Mouse (Mus musculus): ENCODE data around the gene Zdhhc25.
A peak's percentile ranks its signal among the peaks of the same experiment; 100 is the strongest.

The Zdhhc25 gene

GRCm38 (mm10) chr15:88628801-88629356 is 28.8 kb downstream of the Zdhhc25 start:
- no peak for DNase-seq (ENCODE audit: low read depth, low spot score)

- DNase-seq (ENCODE audit: low read depth, low spot score): no peak
Observed at GRCm38 (mm10) chr15:88635205-88635604, 35.1 kb downstream of the Zdhhc25 start.

- peak; percentile 16 for DNase-seq (ENCODE audit: low read depth, low spot score)
Observed at GRCm38 (mm10) chr15:88651019-88651418, 50.9 kb downstream of the Zdhhc25 start.
